Mouse (Mus musculus): ENCODE measurements at regions not wholly inside any gene's neighbourhood (a gene's known extent, or its start where the extent isn't known, plus 50 kb on each side); places are given as distances from the start of the nearest gene placed in this dataset.

DNA sequence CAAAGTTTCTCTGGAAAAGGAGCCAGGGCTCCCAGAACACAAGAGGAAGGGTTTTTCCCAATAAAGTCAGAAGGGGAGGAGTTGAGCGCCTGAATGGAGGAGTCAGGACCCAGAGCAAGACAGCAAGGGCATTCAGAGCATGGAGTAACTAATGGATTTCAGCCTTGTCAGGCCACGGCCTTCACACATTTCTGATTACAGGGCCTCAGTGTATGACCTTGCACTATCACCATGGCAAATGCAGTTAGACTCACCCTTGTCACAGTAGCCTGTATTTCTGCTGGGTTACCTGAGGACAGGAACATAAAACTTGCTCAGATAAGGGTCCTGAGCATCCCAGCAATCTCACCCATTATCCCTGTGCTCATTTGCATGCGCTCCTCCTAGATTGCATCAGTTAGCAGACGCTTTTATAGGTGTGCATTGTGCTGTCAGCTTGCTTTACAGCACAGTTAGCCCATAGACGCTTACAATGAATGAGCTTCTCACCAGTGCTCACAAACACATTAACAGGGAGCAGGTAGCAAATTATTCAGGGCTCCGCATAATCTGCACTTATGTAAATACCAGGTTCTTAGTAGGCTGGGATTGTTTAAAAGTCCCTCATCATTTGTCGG is 547.4 kb downstream of the Insc start:
- in situ Hi-C loops (cut with MboI, MseI), result no loop called here

DNA sequence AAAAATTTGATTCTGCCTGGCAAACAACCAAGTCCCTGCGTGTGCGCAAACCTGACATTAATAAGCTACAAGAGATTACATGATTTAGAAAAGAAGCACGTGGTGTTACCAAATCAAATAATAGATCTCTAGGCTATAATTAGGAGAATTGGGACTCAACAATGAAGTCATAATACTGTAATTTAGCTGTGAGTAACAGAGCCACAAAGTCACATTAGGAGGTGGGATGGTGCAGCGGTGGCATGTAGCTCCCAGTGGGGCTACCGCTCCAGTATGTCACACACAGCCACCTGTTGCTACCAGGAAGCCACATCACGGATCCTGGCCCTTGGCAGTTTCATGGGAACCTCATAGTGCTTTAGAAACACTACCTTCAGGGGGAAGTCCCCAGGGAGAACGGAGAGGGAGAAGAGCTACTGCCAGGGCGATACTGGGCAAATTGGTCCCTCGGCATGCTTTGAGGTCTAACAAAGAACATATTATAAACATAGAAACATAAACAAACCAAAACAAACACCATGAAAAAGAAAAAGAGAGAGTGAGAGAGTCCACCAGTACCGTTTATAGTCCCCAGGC is 551.2 kb downstream of the Insc start:
- in situ Hi-C loops (cut with MboI, MseI), result no loop called here

DNA sequence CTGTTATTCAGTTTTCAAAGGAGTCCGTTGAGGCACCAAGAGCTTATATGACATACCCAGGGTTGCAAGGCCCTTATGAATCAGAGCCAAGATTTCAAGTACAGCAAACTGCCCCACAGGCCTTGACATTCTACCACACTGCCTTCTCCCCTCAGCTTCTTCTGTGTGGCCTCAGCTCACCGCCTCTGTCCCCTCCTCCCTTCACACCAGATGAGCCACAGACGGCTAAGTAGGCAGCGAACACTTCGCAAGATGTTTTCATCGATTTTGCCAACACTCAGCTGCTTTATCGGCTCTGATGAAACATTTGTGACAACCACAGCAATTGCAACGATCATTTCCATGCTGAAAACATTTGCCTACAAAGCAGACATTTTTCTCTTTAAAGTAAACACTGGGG is 556.7 kb downstream of the Insc start:
- in situ Hi-C loops (cut with MboI, MseI), result no loop called here

DNA sequence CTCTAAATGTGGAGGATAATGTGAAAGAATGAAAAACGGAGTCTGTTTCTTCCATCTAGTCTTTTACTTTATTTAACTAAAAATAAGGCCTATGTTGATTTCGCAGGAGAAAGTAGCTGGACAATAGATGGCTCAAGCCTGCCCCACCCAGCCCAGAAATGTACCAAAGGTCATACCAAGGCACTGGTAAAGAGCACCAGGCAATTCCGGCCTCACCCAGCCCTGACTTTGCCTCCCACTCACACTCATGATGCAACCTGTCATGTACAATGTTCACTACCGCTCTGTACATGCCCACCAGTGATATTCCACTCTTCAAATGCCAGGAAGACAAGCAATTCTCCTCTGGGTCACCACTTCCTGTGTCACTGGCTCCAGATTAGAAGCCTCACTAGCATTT is 564.9 kb downstream of the Insc start:
- in situ Hi-C loops (cut with MboI, MseI), result no loop called here

DNA sequence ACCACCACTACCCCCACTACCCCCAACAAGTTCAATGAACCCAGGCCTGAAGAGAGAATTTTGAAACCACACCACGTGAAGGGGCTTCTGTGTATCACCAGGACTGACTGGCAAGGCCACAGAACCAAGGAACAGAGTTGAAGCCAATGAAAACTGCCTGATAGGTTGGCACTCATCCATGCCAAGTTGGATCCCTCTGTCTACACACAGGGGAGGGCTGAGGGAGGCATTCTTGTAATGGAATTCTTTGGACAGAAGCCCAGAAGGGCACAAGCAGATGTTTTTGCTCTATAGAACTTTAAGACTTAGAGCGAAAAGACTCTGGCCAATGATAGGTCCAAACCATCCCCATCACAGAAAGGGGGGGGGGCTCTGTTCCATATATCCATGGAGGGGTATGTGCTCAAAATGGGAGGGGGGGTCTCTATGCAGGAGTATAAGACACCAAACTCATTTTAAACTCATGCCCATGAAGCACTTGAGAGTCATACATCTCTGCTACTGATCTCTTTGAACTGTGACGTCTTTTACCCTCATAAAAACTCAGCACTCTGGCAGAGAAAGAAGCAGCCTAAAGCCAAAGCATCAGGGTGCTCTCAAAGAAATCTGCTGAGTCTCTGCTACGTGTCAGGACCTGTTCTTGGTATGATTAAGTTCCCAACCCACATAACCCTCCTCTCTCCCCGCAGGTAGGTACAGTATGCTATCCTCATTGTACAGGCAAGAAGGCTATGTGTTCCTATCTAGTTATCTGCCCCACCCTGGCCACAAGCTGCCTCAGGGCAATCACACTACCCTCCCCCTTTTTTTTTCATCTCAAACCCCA is 567.1 kb downstream of the Insc start:
- in situ Hi-C loops (cut with MboI, MseI), result no loop called here

GRCm38 (mm10) chr7:115319504-115319903 is 576.0 kb downstream of the Insc start:
- in situ Hi-C loops (cut with MboI, MseI), result no loop called here

DNA sequence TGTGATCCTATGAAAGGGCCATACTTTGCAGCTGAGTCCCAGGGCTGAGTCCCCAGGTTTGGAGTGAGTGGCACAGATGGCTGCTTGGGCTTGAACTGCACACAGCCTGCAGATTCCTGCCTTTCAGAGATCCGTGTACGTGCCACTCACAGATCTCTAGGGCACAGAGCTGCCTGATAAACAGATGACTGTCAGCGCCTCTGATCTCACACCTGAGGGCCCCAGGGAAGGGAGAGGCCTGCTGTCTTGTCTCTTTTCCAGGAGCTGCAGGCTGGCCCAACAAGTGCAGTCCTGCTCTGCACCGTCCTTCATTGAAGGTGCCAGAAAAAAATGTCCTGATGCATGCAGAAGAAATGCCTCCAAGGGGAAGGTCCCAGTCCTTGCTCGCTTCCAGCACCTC is 579.5 kb downstream of the Insc start:
- in situ Hi-C loops (cut with MboI, MseI), result no loop called here

- in situ Hi-C loops (cut with MboI, MseI), result no loop called here
Observed at GRCm38 (mm10) chr7:115328300-115328699, 584.8 kb downstream of the Insc start.

DNA sequence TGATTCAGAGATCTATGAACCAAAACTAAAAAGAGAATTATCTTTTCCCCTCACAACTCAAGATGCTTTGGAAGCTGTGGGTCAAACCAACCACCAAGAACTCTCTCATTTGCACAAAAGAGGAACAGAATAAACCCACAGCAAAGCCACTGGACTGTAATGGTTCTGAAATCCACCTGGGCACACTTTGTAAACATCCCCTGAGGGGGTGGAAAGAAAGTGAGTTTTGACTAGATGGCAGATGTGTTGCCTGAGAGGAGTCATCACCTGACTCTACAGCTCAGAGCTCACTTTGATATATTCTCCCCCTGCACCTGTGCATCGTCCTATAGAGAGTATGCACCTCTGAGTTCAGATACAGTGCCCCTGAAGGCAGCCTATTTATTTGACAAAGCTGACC is 588.2 kb downstream of the Insc start:
- in situ Hi-C loops (cut with MboI, MseI), result no loop called here

- in situ Hi-C loops (cut with MboI, MseI), result no loop called here
Observed at GRCm38 (mm10) chr7:115333046-115333577, 589.6 kb downstream of the Insc start.

- in situ Hi-C loops (cut with MboI, MseI), result no loop called here
Observed at GRCm38 (mm10) chr7:115335051-115335450, 591.6 kb downstream of the Insc start.

DNA sequence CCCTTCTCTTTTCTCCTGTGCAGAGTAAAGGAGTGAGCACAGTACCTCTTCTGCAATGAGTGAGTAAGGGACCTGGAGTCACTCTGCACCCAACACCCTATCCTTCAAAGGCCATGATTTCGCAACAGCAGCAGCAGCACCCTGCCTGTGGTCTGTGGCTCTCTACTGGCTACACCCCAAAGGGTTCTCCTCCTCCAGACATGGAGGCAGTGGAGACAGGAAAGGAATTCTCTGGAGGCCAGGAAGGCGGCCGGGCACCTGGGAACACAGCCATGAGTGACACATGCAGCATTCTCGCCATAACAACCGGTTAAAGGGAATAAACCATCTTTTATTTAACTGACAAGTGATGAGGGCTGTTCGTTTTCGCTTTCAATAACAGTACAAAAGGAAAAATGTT is 596.7 kb downstream of the Insc start:
- in situ Hi-C loops (cut with MboI, MseI), result no loop called here

- in situ Hi-C loops (cut with MboI, MseI), result no loop called here
Observed at GRCm38 (mm10) chr7:115341007-115341406, 597.5 kb downstream of the Insc start.

GRCm38 (mm10) chr7:115345749-115346148 is 602.3 kb downstream of the Insc start:
- in situ Hi-C loops (cut with MboI, MseI), result no loop called here

- in situ Hi-C loops (cut with MboI, MseI), result no loop called here
Observed at GRCm38 (mm10) chr7:115358711-115359110, 615.2 kb downstream of the Insc start.

GRCm38 (mm10) chr7:115360142-115360541 is 616.6 kb downstream of the Insc start:
- in situ Hi-C loops (cut with MboI, MseI), result no loop called here

DNA sequence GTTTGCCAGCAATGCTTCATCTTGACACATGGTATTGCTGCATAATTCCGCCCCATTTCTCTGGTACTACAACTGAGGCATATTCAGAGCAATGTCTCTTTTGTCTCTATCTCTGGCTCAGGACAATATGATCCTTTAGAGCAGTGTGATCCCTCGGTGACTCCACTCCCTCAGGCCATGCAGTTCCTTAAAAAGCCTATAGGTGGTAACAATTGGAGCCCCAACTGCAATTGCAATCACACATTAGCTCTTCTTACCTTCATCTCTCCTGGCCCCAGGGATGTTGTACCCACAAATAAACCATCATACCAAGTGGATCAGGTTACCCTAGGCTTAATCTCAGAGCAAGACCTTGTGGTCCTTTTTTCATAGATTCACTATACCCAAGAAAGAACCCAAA is 618.6 kb downstream of the Insc start:
- in situ Hi-C loops (cut with MboI, MseI), result no loop called here

DNA sequence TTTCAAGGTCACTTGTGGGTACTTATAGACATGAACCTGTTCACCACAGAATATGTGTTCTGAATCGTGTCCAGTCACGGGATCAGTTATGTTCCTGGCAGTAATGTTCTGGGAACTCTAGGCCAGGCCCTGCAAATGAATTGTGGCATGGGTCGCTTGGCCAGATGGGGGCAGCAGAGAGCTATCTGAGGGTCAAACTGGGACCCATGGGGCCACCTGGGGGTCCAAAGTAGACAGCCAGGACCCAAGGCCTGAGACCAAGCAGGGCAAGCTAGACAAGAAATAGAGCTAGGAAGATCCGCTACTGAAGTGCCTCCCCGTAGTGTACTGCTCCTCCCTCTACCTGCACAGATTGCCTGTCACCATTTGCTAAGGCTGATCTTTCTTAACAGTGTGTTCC is 623.4 kb downstream of the Insc start:
- in situ Hi-C loops (cut with MboI, MseI), result no loop called here

- in situ Hi-C loops (cut with MboI, MseI), result no loop called here
Observed at GRCm38 (mm10) chr7:115371143-115371542, 627.6 kb downstream of the Insc start.

- in situ Hi-C loops (cut with MboI, MseI), result no loop called here
Observed at GRCm38 (mm10) chr7:115372921-115373320, 629.4 kb downstream of the Insc start.

- in situ Hi-C loops (cut with MboI, MseI), result no loop called here
Observed at GRCm38 (mm10) chr7:115373781-115374533, 630.5 kb downstream of the Insc start.

DNA sequence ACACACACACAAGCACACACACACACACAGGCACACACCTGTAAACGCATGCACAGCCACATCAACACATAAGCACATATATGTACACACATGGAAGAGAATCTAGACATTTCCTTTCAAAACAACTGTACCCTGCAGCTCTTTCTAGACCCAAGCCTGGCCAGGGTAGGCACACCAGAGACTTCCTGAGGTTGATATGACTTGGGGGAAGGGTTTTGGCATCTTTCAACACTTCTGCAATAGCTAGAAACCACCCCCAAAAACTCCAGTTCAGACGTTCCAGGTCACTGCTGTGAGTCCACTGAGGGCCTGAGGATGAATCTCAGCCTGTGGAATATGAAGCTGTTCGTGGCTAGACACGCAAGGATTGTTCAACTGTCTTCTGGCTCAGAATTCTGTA is 632.6 kb downstream of the Insc start:
- in situ Hi-C loops (cut with MboI, MseI), result no loop called here
